Comparison of ENCODE assay signal across 9 mouse cellular contexts in genomic region chr9:63989641-63990040, GRCm38 (mm10). TPM values are rescaled to one million over a fixed set of nuclear protein-coding genes. Genes with fewer than 3 reads are reported as not detected.
A peak's percentile ranks its signal among the peaks of the same experiment; 100 is the strongest.
DNase-seq lines count a peak whose midpoint lies in the region; ATAC-seq and TF ChIP-seq lines count a peak whose summit lies in the region.
"Had no signal": no experiment of that assay in that cellular context is flagged by ENCODE, and none has a peak within 500 bp of the region (broad histone marks: within the 10 kb centered on the region; RNA-seq: fewer than 3 reads in every experiment).

No protein-coding gene starts in this region.

- TF ChIP-seq CTCF in liver, postnatal 0 days (IDR thresholded peaks at IDR 0.05; ENCODE audit: low read depth) = no peak

- no peaks in the 10 kb centered on the region for H3K27me3 ChIP-seq in liver, postnatal 0 days (ENCODE audit: insufficient read depth, low read length)
- no peaks in the 10 kb centered on the region for H3K27me3 ChIP-seq in liver, embryonic 12.5 days (replicated peaks)
- no peaks in the 10 kb centered on the region for H3K27me3 ChIP-seq in intestine, embryonic 16.5 days (replicated peaks; ENCODE audit: control insufficient read depth, insufficient read depth, low read length)
- H3K27me3 ChIP-seq: neural tube, embryonic 15.5 days had no signal

- no peak overlapping the region for H3K4me3 ChIP-seq in liver, postnatal 0 days (ENCODE audit: low read depth, low read length)
- no peak overlapping the region for H3K4me3 ChIP-seq in liver, embryonic 12.5 days
- no peak overlapping the region for H3K4me3 ChIP-seq in intestine, embryonic 16.5 days (ENCODE audit: low read length)
- H3K4me3 ChIP-seq: neural tube, embryonic 15.5 days had no signal

- DNase-seq in cerebellum, postnatal 14 days = peak; percentile 36 to 47
- no peak for DNase-seq in cerebellum, adult 11 months
- no peak for DNase-seq in liver, postnatal 0 days
- DNase-seq in lung, postnatal 36 days = peak; percentile 82
- no peak for DNase-seq in neural tube, embryonic 10.5 days (ENCODE audit: extremely low spot score, low spot score)
- DNase-seq in cerebellum, adult 9-10 months = no peak

- 30% methylated on average over 8 of the region's 8 CpGs for WGBS in liver, postnatal 0 days (ENCODE audit: insufficient replicate concordance)
- WGBS in liver, embryonic 12.5 days (ENCODE audit: insufficient replicate concordance) = 49% methylated on average over 8 of the region's 8 CpGs
- 31% methylated on average over 8 of the region's 8 CpGs for WGBS in intestine, embryonic 16.5 days

- no peak for TF ChIP-seq EP300 in liver, postnatal 0 days (IDR thresholded peaks at IDR 0.05; ENCODE audit: low read depth)

- no peak overlapping the region for H3K9ac ChIP-seq in liver, postnatal 0 days (replicated peaks)
- H3K9ac ChIP-seq in liver, embryonic 12.5 days = no peak overlapping the region
- H3K9ac ChIP-seq in intestine, embryonic 16.5 days (ENCODE audit: low read depth, low read length) = no peak overlapping the region
- H3K9ac ChIP-seq: neural tube, embryonic 15.5 days had no signal

- no peak overlapping the region for H3K27ac ChIP-seq in liver, postnatal 0 days (ENCODE audit: low read depth)
- H3K27ac ChIP-seq in liver, embryonic 12.5 days = no peak overlapping the region
- no peak overlapping the region for H3K27ac ChIP-seq in intestine, embryonic 16.5 days (ENCODE audit: low read length)
- H3K27ac ChIP-seq: neural tube, embryonic 15.5 days had no signal

- no peaks in the 10 kb centered on the region for H3K36me3 ChIP-seq in liver, postnatal 0 days (replicated peaks; ENCODE audit: insufficient read depth, low read length)
- H3K36me3 ChIP-seq in liver, embryonic 12.5 days = peaks cover 14% of the 10 kb centered on the region
- H3K36me3 ChIP-seq in intestine, embryonic 16.5 days (ENCODE audit: control insufficient read depth, insufficient read depth, low read length) = peaks cover 2% of the 10 kb centered on the region; the same call in 1 of the 2 replicates
- H3K36me3 ChIP-seq: neural tube, embryonic 15.5 days had no signal

- H3K4me1 ChIP-seq in liver, postnatal 0 days (ENCODE audit: insufficient read depth) = peaks cover 50% of the 10 kb centered on the region
- H3K4me1 ChIP-seq in liver, embryonic 12.5 days = peaks cover 53% of the 10 kb centered on the region
- peaks cover 38% of the 10 kb centered on the region for H3K4me1 ChIP-seq in intestine, embryonic 16.5 days (ENCODE audit: control insufficient read depth, insufficient read depth, low read length)

- no peaks in the 10 kb centered on the region for H3K9me3 ChIP-seq in liver, postnatal 0 days (ENCODE audit: low read length)
- H3K9me3 ChIP-seq in liver, embryonic 12.5 days (replicated peaks) = no peaks in the 10 kb centered on the region
- no peaks in the 10 kb centered on the region for H3K9me3 ChIP-seq in intestine, embryonic 16.5 days (ENCODE audit: control insufficient read depth, low read length)
- H3K9me3 ChIP-seq: neural tube, embryonic 15.5 days had no signal

- peak overlapping the region; percentile 15 for H3K4me2 ChIP-seq in liver, postnatal 0 days (ENCODE audit: low read depth, low read length)
- no peak overlapping the region for H3K4me2 ChIP-seq in liver, embryonic 12.5 days
- H3K4me2 ChIP-seq in intestine, embryonic 16.5 days (ENCODE audit: low read depth, low read length) = no peak overlapping the region
- H3K4me2 ChIP-seq: neural tube, embryonic 15.5 days had no signal

- peak; percentile 50 for ATAC-seq in liver, postnatal 0 days
- no peak for ATAC-seq in liver, embryonic 12.5 days
- peak; percentile 36; the same call in 1 of the 2 replicates for ATAC-seq in intestine, embryonic 16.5 days

RNA-seq across cellular contexts. Expression of gene Smad6, which starts 32.2 kb away (rescaled TPM):
- polyA plus RNA-seq in liver, postnatal 0 days (2015; fragmentation: Nextera tagmentation; extraction: Ambion mirVana) = 1.8 and 2.9 TPM in 2 replicates
- polyA plus RNA-seq in liver, embryonic 12.5 days (2016; fragmentation: Nextera tagmentation; extraction: Ambion mirVana) = 11.7 and 12.9 TPM in 2 replicates
- polyA plus RNA-seq in intestine, embryonic 16.5 days (2015; fragmentation: Nextera tagmentation; extraction: Ambion mirVana) = 3.9 and 8.1 TPM in 2 replicates

Comparison
In these comparisons a context has a peak if more than half of its experiments do, and no peak if none do; other contexts are left out.
1. DNase-seq: peak in cerebellum, postnatal 14 days (2 of 2) and lung, postnatal 36 days (single experiment); none in cerebellum, adult 11 months (single experiment), liver, postnatal 0 days (single experiment), neural tube, embryonic 10.5 days (single experiment) and cerebellum, adult 9-10 months (single experiment).